Mouse (Mus musculus): ENCODE results near the gene Ppp1r12b. TPM values are rescaled to one million over a fixed set of nuclear protein-coding genes. Genes with fewer than 3 reads are reported as not detected.

Ppp1r12b gene
- total and polyA plus RNA-seq, 3 experiments = 4.7 to 7.8 TPM; not detected in 1

- H3K27me3 ChIP-seq (ENCODE audit: control insufficient read depth in 1 of 2, insufficient read depth in 2 of 2, low read length in 2 of 2) = no peaks in the 10 kb centered on the region
- TF ChIP-seq NELFE (IDR thresholded peaks at IDR 0.05; ENCODE audit: low read depth, low read length) (no peak), MAX (IDR thresholded peaks at IDR 0.05; ENCODE audit: low read length) (no peak), BHLHE40 (IDR thresholded peaks at IDR 0.05; ENCODE audit: borderline replicate concordance, low read depth, low read length) (no peak), RCOR1 (IDR thresholded peaks at IDR 0.05; ENCODE audit: low read depth, low read length) (no peak), E2F4 (IDR thresholded peaks at IDR 0.05; ENCODE audit: borderline replicate concordance, low read depth, low read length) (no peak), NRF1 (IDR thresholded peaks at IDR 0.05; ENCODE audit: insufficient read depth, low read depth, low read length, poor library complexity, severe bottlenecking) (no peak), ZNF384 (IDR thresholded peaks at IDR 0.05; ENCODE audit: low read depth, low read length) (no peak)
- H3K79me2 ChIP-seq (ENCODE audit: control insufficient read depth, insufficient read depth, low read length, poor library complexity) = no peaks in the 10 kb centered on the region
- no peak overlapping the region for H3K4me3 ChIP-seq (ENCODE audit: control insufficient read depth in 1 of 2, insufficient read depth in 1 of 2, low read depth in 2 of 2, low read length in 2 of 2)
- H3K9ac ChIP-seq (ENCODE audit: control insufficient read depth, low read depth, low read length, poor library complexity, severe bottlenecking) = no peak overlapping the region
- H3K9me3 ChIP-seq (replicated peaks; ENCODE audit: insufficient read depth, low read length) = no peaks in the 10 kb centered on the region
- no peaks in the 10 kb centered on the region for H3K36me3 ChIP-seq (ENCODE audit: control insufficient read depth in 1 of 2, insufficient read depth in 2 of 2, low read length in 2 of 2)
- no peak for DNase-seq (ENCODE audit: low read depth, low spot score)
- no peaks in the 10 kb centered on the region for H3K4me1 ChIP-seq (ENCODE audit: control insufficient read depth in 1 of 2, insufficient read depth in 2 of 2, low read length in 2 of 2)
- H3K27ac ChIP-seq (ENCODE audit: control insufficient read depth, low read depth, low read length) = no peak overlapping the region
Measured at GRCm38 (mm10) chr1:134753751-134754630, 201.8 kb downstream of the Ppp1r12b start.

- Histone ChIP-seq H3K79me2 (ENCODE audit: control insufficient read depth, insufficient read depth, low read length, poor library complexity) (no peaks in the 10 kb centered on the region), H3K4me1 (ENCODE audit: control insufficient read depth in 1 of 2, insufficient read depth in 2 of 2, low read length in 2 of 2) (peaks cover 0 to 4% of the 10 kb centered on the region in 2 experiments; a peak in 1 of 4 replicates), H3K9ac (ENCODE audit: control insufficient read depth, low read depth, low read length, poor library complexity, severe bottlenecking) (no peak overlapping the region), H3K36me3 (ENCODE audit: control insufficient read depth in 1 of 2, insufficient read depth in 2 of 2, low read length in 2 of 2) (no peaks in the 10 kb centered on the region), H3K9me3 (replicated peaks; ENCODE audit: insufficient read depth, low read length) (no peaks in the 10 kb centered on the region), H3K27ac (ENCODE audit: control insufficient read depth, low read depth, low read length) (no peak overlapping the region), H3K4me3 (ENCODE audit: control insufficient read depth in 1 of 2, insufficient read depth in 1 of 2, low read depth in 2 of 2, low read length in 2 of 2) (no peak overlapping the region), H3K27me3 (ENCODE audit: control insufficient read depth in 1 of 2, insufficient read depth in 2 of 2, low read length in 2 of 2) (no peaks in the 10 kb centered on the region)
- TF ChIP-seq ZNF384 (IDR thresholded peaks at IDR 0.05; ENCODE audit: low read depth, low read length) = no peak
- no peak for TF ChIP-seq BHLHE40 (IDR thresholded peaks at IDR 0.05; ENCODE audit: borderline replicate concordance, low read depth, low read length)
- no peak for TF ChIP-seq SMC3 (IDR thresholded peaks at IDR 0.05; ENCODE audit: low read depth, low read length)
- no peak for TF ChIP-seq TBP (IDR thresholded peaks at IDR 0.05; ENCODE audit: low read depth, low read length)
- TF ChIP-seq ETS1 (IDR thresholded peaks at IDR 0.05; ENCODE audit: low read depth, low read length) = no peak
- no peak for TF ChIP-seq JUND (IDR thresholded peaks at IDR 0.05; ENCODE audit: low read depth, low read length)
- no peak for TF ChIP-seq USF2 (IDR thresholded peaks at IDR 0.05; ENCODE audit: borderline replicate concordance in 1 of 2, insufficient read depth in 1 of 2, low read depth in 1 of 2, low read length in 2 of 2)
- no peak for TF ChIP-seq HCFC1 (IDR thresholded peaks at IDR 0.05; ENCODE audit: low read depth, low read length)
- no peak for DNase-seq (ENCODE audit: low read depth, low spot score)
Measured at GRCm38 (mm10) chr1:134752447-134752846, 203.3 kb downstream of the Ppp1r12b start.

Data from MEL (cell line).